Mouse (Mus musculus) C2C12 (cell line): Measurements from ENCODE around the gene Herc4. TPM values are rescaled to one million over a fixed set of nuclear protein-coding genes. Genes with fewer than 3 reads are reported as not detected.

ENCODE experiments used
- H3K27me3 ChIP-seq: one replicate; pipeline ENCODE4 v1.6.1; 2011; ENCODE audit not compliant: control insufficient read depth, insufficient read depth, insufficient read length
- H3K36me3 ChIP-seq: one replicate; pipeline ENCODE4 v1.6.1; 2011; ENCODE audit not compliant: control insufficient read depth, insufficient read depth
- H3K4me3 ChIP-seq: one replicate; pipeline ENCODE4 v1.5.1; 2011; ENCODE audit warnings: mild to moderate bottlenecking, control low read depth; ENCODE audit not compliant: poor library complexity, insufficient read depth, severe bottlenecking
- H3K79me2 ChIP-seq: one replicate; pipeline ENCODE4 v1.6.1; 2011; ENCODE audit not compliant: control insufficient read depth, insufficient read depth
- H3K79me3 ChIP-seq: one replicate; pipeline ENCODE4 v1.6.1; 2011; ENCODE audit warnings: low read depth, control low read depth
- H3ac ChIP-seq: one replicate; pipeline ENCODE3; 2011; ENCODE audit warnings: low read depth; ENCODE audit not compliant: control insufficient read depth, insufficient read length
- CEBPB ChIP-seq: IDR thresholded peaks from one replicate; pipeline ENCODE4 v1.6.1; 2011; ENCODE audit warnings: low read depth, mild to moderate bottlenecking, control low read depth, moderate library complexity
- CTCF ChIP-seq: IDR thresholded peaks from one replicate; pipeline ENCODE4 v1.5.1; 2011; ENCODE audit not compliant: control insufficient read depth, insufficient read depth, insufficient read length
- FOSL1 ChIP-seq: IDR thresholded peaks from one replicate; pipeline ENCODE4 v1.8.0; 2011; ENCODE audit warnings: mild to moderate bottlenecking, low read length; ENCODE audit not compliant: poor library complexity, insufficient read depth, severe bottlenecking
- MAX ChIP-seq: IDR thresholded peaks from one replicate; pipeline ENCODE4 v1.6.1; 2011; ENCODE audit warnings: mild to moderate bottlenecking, control low read depth
- MYOD1 ChIP-seq: IDR thresholded peaks from one replicate; pipeline ENCODE4 v1.6.1; 2011; ENCODE audit warnings: low read depth; ENCODE audit not compliant: control insufficient read depth, insufficient read length
- MYOG ChIP-seq: IDR thresholded peaks from one replicate; pipeline ENCODE4 v1.6.1; 2011; ENCODE audit not compliant: control insufficient read depth, insufficient read length; ENCODE audit errors: extremely low read depth
- USF1 ChIP-seq: IDR thresholded peaks from one replicate; pipeline ENCODE4 v1.6.1; 2011; ENCODE audit warnings: low read depth, mild to moderate bottlenecking, control low read depth, moderate library complexity
- polyA plus RNA-seq: library from polyadenylated mRNA; unstranded; fragments of >200 nt; fragmentation: generic; extraction: Trizol; gene quantifications from one replicate; pipeline ENCODE4 v1.2.1, GENCODE M21; 2012; ENCODE audit warnings: missing spikeins

The Herc4 gene
- polyA plus RNA-seq, 1 experiment, result 10.7 TPM

- H3ac ChIP-seq, result no peak overlapping the region
- no peak overlapping the region for H3K4me3 ChIP-seq
- H3K27me3 ChIP-seq, result no peaks in the 10 kb centered on the region
- no peaks in the 10 kb centered on the region for H3K79me2 ChIP-seq
- no peaks in the 10 kb centered on the region for H3K79me3 ChIP-seq
- no peak for TF ChIP-seq CTCF
- peak; percentile 69 for TF ChIP-seq MYOD1
- peak; percentile 28 for TF ChIP-seq FOSL1
- peak; percentile 34 for TF ChIP-seq CEBPB
- no peaks in the 10 kb centered on the region for H3K36me3 ChIP-seq
These were observed 22.4 kb upstream of the Herc4 start for GRCm38 (mm10) chr10:63221081-63221783.

GRCm38 (mm10) chr10:63224341-63224740 is 19.3 kb upstream of the Herc4 start:
- no peaks in the 10 kb centered on the region for H3K27me3 ChIP-seq
- H3K4me3 ChIP-seq, result no peak overlapping the region
- no peaks in the 10 kb centered on the region for H3K36me3 ChIP-seq
- H3K79me2 ChIP-seq, result no peaks in the 10 kb centered on the region
- H3K79me3 ChIP-seq, result no peaks in the 10 kb centered on the region
- TF ChIP-seq USF1 (no peak), MYOD1 (peak; percentile 18), MAX (peak; percentile 27), CTCF (no peak), FOSL1 (peak; percentile 56)
- no peak overlapping the region for H3ac ChIP-seq

- no peak overlapping the region for H3ac ChIP-seq
- TF ChIP-seq USF1, result no peak
- TF ChIP-seq MAX, result no peak
- no peak for TF ChIP-seq MYOD1
- no peak for TF ChIP-seq MYOG
- no peak for TF ChIP-seq FOSL1
- TF ChIP-seq CEBPB, result no peak
- TF ChIP-seq CTCF, result no peak
- H3K4me3 ChIP-seq, result no peak overlapping the region
- H3K79me3 ChIP-seq, result no peaks in the 10 kb centered on the region
- H3K27me3 ChIP-seq, result no peaks in the 10 kb centered on the region
- H3K36me3 ChIP-seq, result no peaks in the 10 kb centered on the region
- no peaks in the 10 kb centered on the region for H3K79me2 ChIP-seq
These were observed 13.3 kb upstream of the Herc4 start for GRCm38 (mm10) chr10:63230266-63230665.

GRCm38 (mm10) chr10:63230854-63231253 is 12.8 kb upstream of the Herc4 start:
- H3K79me3 ChIP-seq, result no peaks in the 10 kb centered on the region
- H3K36me3 ChIP-seq, result no peaks in the 10 kb centered on the region
- H3ac ChIP-seq, result no peak overlapping the region
- no peaks in the 10 kb centered on the region for H3K79me2 ChIP-seq
- TF ChIP-seq FOSL1 (no peak), MYOG (no peak), CEBPB (no peak), MAX (no peak), MYOD1 (no peak), USF1 (no peak), CTCF (no peak)
- H3K27me3 ChIP-seq, result no peaks in the 10 kb centered on the region
- no peak overlapping the region for H3K4me3 ChIP-seq

GRCm38 (mm10) chr10:63231630-63232029 is 12.0 kb upstream of the Herc4 start:
- no peaks in the 10 kb centered on the region for H3K79me3 ChIP-seq
- H3K4me3 ChIP-seq, result no peak overlapping the region
- H3K36me3 ChIP-seq, result no peaks in the 10 kb centered on the region
- no peak overlapping the region for H3ac ChIP-seq
- no peaks in the 10 kb centered on the region for H3K79me2 ChIP-seq
- TF ChIP-seq CTCF (no peak), CEBPB (no peak), MAX (no peak)
- H3K27me3 ChIP-seq, result no peaks in the 10 kb centered on the region

- H3K79me3 ChIP-seq, result no peaks in the 10 kb centered on the region
- no peaks in the 10 kb centered on the region for H3K27me3 ChIP-seq
- no peaks in the 10 kb centered on the region for H3K79me2 ChIP-seq
- H3ac ChIP-seq, result no peak overlapping the region
- no peaks in the 10 kb centered on the region for H3K36me3 ChIP-seq
- no peak overlapping the region for H3K4me3 ChIP-seq
- TF ChIP-seq MAX (no peak), MYOD1 (peak; percentile 52), CTCF (no peak), USF1 (no peak), FOSL1 (no peak), CEBPB (no peak)
These were observed 9.5 kb upstream of the Herc4 start for GRCm38 (mm10) chr10:63234133-63234532.
